Mouse (Mus musculus): ENCODE results near the gene Rrp1b. TPM values are rescaled to one million over a fixed set of nuclear protein-coding genes. Genes with fewer than 3 reads are reported as not detected.
"Not testable (repeated sequence)": the region's sequence is repeated elsewhere in the genome, so short reads cannot be mapped to it uniquely, and the experiment has no call there.

The Rrp1b gene
- total RNA-seq, 2 experiments from 2014 or later: 6.3 to 6.9 TPM

DNA sequence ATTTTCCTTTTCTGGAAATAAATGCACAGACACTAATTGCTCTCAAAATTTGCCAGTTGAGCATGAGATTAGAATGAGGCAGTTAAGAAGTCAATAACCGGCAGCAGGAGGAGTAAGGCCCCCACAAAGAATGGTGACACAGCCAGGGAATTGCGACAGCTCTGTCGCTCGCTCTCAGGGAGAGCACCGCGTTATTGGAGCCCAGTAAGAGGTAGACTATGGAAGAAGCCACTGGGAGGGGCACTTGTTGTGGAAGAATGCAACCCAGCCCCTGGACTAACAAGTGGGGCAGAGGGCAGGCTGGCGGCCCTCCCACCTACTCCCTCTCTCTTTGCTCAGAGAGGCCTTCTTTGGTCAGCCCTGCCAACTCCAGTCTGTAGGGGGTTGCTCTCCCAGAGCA lies 4.2 kb upstream of the Rrp1b start:
- no peak for DNase-seq

- no peak for DNase-seq
Observed at GRCm38 (mm10) chr17:32034322-32034721, 1.6 kb upstream of the Rrp1b start.

- peak in 1 of 2 experiments; percentile 35 for DNase-seq
Observed at GRCm38 (mm10) chr17:32036509-32037438, 874 bp downstream of the Rrp1b start.

DNA sequence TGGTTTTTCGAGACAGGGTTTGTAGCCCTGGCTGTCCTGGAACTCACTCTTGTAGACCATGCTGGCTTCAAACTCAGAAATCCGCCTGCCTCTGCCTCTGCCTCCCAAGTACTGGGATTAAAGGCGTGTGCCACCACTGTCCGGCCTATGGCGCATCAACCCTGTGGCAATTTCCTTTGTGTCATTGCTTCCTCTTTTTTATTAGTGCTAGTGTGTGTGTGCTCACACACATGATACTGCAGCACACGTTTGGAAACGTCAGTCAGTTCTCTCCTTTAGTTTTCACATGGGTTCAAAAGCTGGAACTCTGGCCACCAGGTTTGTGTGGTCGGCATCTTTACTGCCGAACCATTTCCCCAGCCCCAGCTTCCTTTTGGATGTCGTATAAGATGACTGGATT lies 4.4 kb downstream of the Rrp1b start:
- DNase-seq: no peak

- DNase-seq: no peak
Observed at GRCm38 (mm10) chr17:32046541-32046940, 10.6 kb downstream of the Rrp1b start.

DNA sequence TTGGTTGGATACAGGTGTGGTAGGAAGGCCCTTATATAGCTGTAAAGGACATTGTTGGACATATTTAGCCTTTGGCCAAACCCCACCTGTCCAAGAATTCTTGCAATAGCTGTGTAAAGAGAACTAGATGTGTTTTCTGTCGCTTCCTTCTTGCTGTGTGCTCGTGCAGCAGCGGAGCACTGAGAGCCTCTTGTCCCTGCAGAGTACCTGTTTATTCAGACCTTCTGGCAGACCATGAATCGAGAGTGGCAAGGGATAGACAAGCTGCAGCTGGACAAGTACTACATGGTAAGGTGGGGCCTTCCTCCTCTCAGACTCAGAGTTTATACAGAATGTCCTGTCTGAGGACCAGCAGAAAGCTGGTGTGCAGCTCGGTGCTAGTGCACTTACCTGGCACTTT lies 12.5 kb downstream of the Rrp1b start:
- no peak for DNase-seq

DNA sequence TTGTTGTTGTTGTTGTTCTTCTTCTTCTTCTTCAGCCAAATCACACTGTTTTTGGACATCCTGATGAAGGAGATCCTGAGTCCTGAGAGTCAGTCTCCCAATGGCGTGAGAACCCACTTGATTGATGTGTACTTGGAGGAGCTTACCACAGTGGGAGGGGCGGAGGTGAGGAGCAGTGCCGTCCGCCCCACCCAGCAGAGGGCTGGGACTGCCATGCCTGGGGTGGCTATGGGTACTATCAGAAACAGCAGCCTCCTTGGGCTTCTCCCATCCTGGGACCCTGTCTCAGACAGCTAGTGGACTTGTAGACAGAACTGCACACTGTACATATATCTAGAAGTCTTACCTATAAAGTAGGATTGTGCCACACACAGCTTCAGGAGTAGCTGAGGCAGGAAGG lies 14.0 kb downstream of the Rrp1b start:
- DNase-seq: no peak

DNA sequence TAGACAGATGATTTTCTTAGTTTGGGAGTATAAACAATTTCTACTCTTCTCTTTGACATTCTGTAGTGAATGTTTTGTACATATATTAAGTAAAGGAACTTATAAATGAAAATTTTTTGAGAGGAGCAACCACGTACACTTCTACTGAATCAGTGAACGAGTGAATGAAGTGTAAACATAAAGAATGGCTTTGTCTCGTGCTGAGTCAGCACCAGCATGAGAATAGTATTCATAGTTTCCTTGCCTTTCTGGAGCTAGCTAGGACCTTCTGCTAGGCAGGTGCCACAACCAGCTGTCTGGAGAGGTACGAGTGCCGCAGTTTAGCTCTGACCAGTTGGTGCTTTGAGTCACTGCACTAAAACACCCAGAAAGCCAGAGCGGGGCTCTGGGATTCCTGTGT lies 14.7 kb downstream of the Rrp1b start:
- DNase-seq: no peak

GRCm38 (mm10) chr17:32052237-32053080 lies 16.6 kb downstream of the Rrp1b start:
- peak; percentile 17 to 25 for DNase-seq

GRCm38 (mm10) chr17:32053677-32054076 lies 17.8 kb downstream of the Rrp1b start:
- DNase-seq: no peak

DNA sequence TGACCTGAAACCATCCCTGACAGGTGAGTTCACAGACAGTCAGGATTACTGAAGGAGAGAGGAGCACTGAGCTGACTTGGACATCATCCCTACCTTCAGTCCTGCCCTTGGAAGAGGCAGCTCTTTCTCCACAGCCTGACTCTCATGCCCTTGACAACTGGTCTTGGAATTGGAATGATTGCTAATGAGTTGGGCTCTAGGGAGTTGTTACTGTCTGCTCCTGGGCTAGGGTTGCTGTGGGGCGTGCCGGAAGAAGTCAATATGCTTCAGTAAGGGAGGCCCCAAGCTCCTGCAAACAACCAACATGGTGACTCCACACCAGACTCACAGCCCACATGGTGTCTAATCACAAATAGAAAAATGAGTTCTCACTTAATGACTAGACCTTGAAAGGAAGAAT lies 21.9 kb downstream of the Rrp1b start:
- DNase-seq: no peak

DNA sequence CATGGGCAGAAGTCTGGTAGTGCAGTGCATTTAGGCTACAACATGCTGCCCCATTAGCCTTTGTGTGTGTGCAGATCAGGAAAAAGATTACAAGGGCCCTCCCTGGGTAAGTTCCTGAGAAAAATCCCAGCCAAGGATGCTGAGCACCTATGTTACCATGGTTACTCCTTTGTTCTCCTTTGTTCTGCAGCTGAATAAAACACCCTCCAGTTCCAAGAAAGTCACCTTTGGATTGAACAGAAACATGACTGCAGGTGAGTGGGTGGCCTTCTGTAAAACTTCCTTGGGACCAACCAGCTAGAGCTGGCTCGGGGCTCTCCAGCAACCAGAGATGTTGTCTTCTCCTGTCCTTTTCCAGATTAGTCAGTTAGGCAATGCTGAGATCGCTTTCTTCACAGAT lies 23.2 kb downstream of the Rrp1b start:
- no peak for DNase-seq

- DNase-seq: no peak
Observed at GRCm38 (mm10) chr17:32061219-32061618, 25.3 kb downstream of the Rrp1b start.

- no peak for DNase-seq
Observed at GRCm38 (mm10) chr17:32063654-32064053, 27.8 kb downstream of the Rrp1b start.

GRCm38 (mm10) chr17:32064762-32065161 lies 28.9 kb downstream of the Rrp1b start:
- DNase-seq: not testable (repeated sequence)

DNA sequence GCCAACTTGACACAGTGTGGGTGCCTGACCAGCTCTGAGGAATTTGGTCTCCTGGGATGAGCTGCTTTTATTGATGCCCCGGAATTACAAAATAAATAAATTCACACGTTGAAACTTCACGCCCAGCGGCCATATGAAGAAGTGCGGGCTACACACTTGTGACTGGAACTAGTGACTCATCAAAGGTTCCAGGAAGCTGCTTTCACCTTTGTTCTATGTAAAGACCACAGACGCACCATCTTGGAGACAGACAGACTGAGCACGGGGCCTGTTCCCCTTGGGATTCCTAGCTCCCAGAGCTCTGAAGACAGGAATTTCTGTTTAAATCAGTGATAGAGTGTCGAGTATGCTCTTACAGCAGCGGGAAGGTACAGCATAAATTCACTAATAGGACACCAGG lies 31.6 kb downstream of the Rrp1b start:
- no peak for DNase-seq

- DNase-seq: no peak
Observed at GRCm38 (mm10) chr17:32068381-32068780, 32.5 kb downstream of the Rrp1b start.

GRCm38 (mm10) chr17:32068810-32069209 lies 32.9 kb downstream of the Rrp1b start:
- DNase-seq: no peak

GRCm38 (mm10) chr17:32073359-32073758 lies 37.5 kb downstream of the Rrp1b start:
- DNase-seq: peak; percentile 74 to 93

GRCm38 (mm10) chr17:32074658-32075057 lies 38.8 kb downstream of the Rrp1b start:
- no peak for DNase-seq

GRCm38 (mm10) chr17:32075164-32075563 lies 39.3 kb downstream of the Rrp1b start:
- peak; percentile 25 to 65 for DNase-seq

- DNase-seq: no peak
Observed at GRCm38 (mm10) chr17:32083351-32083750, 47.5 kb downstream of the Rrp1b start.

DNA sequence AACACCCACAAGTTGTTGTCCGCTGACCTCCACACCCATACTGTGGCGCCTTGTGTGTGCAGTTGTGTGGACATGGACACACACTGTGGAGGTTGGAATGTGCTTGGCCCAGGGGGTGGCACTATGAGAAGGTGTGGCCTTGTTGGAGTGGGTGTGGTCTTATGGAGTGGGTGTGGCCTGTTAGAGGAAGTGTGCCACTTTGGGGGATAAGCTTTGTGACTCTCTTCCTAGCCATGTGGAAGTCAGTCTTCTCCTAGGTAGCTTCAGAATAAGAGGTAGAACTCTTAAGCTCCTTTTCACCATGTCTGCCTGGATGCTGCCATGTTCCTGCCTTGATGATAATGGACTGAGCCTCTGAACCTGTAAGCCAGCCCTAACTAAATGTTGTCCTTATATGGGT lies 51.2 kb downstream of the Rrp1b start:
- DNase-seq: no peak
